Mouse (Mus musculus) thymus, postnatal 0 days (tissue): Measurements from ENCODE around the gene Gdap1l1. TPM values are rescaled to one million over a fixed set of nuclear protein-coding genes. Genes with fewer than 3 reads are reported as not detected.
"Not testable (repeated sequence)": the region's sequence is repeated elsewhere in the genome, so short reads cannot be mapped to it uniquely, and the experiment has no call there.

Experiments used
- DNase-seq: peaks from one replicate; pipeline ENCODE4 v3.0.0-alpha.2; 2015; ENCODE audit warnings: low spot score
- polyA plus RNA-seq: library from polyadenylated mRNA; unstranded; fragments of >200 nt; fragmentation: Nextera tagmentation; extraction: Ambion mirVana; gene quantifications from 2 replicates; pipeline ENCODE4 v1.2.1, GENCODE M21; 2015

Gdap1l1 gene
- polyA plus RNA-seq, result 0.41 and 0.44 TPM in 2 replicates

DNA sequence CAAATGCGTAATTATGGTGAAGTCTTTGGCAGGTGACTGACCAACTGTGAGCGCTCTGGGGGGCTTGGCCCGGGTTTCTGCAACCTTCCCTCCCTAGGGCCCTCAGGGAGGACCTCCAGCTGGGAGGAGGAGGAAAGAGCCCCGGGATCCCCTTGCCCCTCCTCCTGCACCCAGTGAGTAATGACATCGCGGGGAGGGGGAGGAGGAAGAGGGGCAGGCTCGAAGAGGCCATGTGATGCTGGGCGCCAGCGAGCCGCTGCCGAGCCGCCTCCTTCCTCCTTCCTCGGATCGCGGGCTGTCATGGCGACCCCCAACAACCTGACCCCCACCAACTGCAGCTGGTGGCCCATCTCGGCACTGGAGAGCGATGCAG lies at the start of gene Gdap1l1:
Gdap1l1 (plus strand) TSS at position 231 of the 373 bp plus-strand sequence.
- no peak for DNase-seq

DNA sequence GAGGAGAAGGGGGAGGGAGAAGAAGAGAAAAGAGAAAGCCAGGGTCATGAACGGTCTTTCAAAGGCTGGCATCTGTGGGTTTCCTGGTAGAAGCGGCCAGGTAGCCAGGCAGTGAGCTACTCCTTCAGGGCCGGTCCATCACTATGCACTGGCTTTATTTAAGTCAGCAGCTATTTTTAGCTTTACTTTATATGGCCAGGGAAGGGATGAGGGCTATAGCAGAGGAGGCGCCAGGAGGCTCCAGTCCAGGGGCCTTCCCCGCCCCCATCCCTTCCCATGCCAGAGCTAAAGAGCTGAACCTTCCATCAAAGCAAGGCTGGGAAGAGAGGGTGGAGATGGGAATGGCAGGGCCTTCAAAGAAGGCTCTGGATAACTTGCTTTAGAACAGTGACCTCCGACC lies 45.8 kb upstream of the Gdap1l1 start:
- no peak for DNase-seq

DNA sequence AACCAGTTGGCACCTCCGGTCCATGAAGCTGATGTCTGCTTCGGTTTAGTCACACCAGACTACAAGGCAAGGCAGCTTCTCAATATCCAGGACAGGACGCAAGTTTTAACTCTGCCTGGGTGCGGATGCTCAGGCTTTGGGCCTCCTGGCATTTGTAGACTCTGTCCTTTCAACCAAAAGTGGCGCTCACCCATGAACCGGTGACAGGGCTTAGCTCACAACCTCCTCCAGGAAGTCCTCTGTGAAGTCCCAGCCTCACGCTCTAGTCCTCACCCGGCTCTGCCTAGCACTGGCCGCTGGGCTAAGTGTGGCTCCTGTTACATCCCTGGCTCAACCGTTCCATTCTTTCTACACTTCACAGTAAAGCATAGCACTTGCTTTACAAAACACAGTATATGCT lies 45.0 kb upstream of the Gdap1l1 start:
- no peak for DNase-seq

DNA sequence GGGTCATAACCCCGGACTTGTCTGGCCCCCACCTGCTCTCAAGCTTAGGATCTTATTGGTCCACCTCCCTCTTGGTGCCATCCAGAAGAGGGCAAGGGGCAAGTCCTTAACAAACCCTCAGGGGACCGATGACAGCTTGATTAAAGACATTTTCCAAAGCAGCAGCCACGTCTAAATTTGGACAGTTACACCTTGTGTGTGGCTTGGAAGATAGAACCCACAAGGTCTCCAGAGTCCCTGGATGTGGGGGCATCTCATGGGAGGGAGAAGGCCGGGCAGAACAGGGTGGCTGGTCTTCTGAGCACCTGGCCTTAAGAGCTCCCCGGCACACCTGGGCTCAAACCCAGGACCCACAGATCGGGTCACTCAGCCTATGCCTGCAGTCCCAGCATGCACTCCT lies 44.3 kb upstream of the Gdap1l1 start:
- DNase-seq, result no peak

DNA sequence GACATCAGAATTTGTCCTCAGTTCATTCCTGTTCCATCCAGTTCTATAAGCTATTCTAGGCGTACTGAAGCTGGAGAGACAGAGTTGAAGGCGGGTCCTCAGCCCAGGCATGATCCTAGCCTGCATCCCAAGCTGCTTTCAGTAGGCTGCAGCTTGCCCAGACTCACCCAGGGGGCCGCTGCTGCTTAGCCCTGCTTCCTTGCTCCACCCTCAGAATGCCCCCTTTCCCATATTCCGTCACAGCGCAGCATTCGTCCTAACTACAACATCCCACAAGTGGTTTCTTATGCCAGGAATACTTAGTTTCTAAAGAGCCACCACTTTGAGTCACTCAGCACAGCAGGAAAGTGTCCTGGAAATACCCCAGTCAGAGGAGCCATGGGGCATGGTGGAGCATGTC lies 43.3 kb upstream of the Gdap1l1 start:
- no peak for DNase-seq

DNA sequence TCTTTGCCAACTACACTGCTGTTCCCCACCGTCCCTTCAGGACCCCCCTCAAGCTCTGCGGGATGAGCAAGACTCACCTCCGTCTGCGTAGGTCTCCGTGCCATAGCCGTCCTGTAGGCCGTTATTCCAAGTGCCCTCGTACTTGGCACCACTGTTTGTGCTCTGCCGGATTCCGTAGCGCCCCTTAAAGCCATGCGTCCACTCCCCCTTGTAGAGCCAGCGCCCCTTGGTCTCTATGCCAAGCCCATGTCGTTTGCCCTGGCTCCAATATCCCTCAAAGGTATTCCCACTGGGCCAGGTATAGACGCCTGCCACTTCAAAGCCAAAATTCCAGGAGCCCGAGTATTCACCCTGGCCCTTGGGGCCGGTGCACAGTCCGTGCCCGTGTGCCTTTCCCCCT lies 41.2 kb upstream of the Gdap1l1 start:
- DNase-seq, result no peak

DNA sequence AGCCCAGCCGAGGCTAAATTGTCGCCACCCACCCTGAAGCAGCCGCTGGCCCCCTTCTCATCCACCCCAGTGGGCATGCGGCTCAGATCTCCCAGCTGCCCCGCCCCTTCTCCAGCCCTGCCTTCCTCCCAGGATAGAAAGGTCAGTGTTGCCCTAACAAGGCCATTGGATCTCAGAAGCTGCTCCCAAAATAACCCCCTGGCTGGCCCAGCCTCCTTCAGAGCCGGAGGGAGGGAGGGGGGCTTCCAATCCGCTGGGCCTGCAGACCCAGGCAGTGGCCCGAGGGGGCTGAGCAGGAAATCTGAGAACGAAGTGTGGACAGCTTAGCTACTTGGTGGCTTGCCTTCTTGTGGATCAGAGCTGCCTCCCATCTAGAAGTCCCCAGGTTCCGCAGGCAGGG lies 40.4 kb upstream of the Gdap1l1 start, which contains the start of gene Jph2:
Jph2 (minus strand) TSS at position 89 of the 400 bp plus-strand sequence.
- no peak for DNase-seq

DNA sequence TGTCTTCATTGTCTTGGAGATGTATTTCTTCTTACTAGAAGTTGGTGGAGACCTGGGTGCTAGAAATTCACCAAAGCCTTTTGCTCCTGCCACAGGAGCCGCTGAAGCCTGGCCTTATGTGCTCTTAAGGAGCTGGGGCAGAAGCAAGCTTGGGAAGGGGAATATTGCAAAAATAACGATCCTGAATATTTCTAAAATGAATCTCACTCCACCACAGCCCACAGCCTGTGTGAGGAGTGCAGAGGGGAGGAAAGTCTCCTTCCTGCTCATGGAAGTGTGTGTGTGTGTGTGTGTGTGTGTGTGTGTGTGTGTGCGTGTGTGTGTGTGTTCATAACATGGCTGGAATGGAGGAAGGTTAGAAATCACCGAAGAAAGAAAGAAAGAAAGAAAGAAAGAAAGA lies 39.5 kb upstream of the Gdap1l1 start:
- DNase-seq, result no peak

DNA sequence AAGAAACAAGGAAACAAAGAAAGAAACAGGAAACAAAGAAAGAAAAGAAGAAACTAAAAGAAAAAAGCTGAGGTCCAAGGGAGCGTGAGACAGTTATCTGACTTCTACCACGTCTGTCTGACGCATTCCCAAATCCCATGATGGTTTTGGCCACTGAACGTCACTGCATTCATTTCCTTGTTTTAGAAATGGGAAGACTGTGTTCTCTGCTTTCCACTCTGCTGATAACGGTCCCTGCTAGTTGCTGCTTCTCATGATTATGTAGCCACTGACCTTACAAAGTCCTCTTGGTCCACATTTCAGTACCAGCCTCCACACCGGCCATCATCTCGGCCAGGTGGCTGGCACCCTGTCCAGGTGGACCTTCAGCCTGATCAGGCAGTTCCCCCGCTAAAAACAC lies 39.1 kb upstream of the Gdap1l1 start:
- DNase-seq, result no peak

DNA sequence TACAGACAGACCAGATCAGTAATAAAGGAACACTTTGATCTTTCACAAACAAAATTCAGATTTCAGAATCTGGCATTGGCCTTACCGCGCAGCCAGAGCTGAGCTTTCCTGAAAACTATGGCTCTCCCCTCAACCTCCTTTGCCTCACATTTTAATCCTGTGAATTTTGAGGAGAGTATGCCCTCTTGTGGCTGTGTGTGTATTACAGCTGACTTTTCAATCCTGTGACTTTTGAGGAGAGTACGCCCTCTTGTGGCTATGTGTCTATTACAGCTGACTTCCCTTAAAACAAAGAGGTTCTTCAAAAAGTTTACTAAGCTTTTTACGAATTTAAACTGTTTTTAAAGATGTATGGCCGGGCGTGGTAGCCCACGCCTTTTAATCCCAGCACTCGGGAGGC lies 37.1 kb upstream of the Gdap1l1 start:
- peak; percentile 88 for DNase-seq

DNA sequence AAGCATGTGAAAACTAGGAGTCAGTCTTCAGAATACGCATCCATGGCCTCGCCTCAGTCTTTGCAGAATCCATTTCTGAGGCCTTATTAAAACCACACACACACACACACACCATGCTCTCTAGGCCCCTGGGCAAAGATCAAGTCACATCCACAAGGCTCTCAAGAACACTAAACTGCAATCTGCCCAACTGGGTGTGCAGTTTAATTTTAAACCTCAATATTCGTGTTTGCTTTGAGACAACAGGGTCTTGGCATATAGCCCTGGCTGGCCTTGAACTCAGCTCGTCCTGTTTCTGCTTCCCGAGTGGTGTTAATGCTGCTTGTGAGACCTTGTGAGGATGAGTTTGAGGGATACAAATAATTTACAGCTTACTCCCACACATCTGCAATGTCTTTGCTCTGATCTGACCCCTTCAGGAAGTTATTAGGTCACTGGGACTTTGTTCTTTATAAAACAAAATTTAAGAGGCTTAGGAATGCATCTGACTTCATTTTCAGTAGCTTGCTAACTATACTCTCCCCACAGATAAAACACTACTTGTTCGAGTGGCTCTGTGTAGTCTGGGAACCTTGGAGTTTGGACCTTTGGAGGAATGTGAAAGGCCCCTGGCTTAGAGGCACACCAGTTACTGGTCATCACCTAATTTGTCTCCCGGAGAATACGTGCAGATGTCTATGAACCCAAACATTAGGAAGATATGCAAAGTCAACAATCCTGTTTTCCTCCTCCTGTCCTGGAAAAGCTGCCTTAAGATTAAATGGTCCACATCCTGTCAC lies 34.0 kb upstream of the Gdap1l1 start:
- DNase-seq, result no peak

DNA sequence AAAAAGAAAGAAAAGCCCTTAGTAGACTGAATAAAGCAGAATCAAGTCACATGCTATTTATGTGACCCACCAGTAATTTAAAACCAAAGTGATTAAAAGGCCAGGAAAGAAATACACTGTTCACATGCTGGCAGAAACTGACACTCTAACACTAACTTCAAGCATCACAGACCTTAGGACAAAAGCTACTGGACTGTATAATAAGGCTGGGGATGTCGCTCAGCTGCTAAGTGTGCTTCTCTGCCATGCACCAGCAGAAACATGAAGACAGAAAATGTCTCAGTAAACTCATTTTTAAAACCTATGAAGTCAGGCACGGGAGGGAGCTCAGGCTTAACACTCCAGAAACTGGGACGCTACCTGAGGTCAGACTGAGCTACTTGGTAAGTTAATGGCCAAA lies 28.1 kb upstream of the Gdap1l1 start:
- DNase-seq, result no peak

DNA sequence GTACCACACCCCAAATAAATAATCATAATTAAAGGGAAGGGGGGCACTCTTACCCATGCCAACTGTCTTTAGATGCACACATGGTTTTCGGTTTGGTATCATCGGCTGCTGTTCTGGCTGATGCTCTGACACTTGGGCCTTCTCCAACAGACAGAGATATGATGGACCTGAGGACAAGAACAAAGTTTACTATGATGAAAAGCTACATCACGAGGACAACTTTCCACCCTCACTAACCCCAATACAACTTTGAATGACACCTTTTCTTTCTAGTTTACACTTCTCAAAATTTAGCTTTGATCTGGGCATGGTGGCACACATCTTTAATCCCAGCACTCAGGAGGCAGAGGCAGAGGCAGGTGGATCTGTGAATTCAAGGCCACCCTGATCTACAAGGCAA lies 26.9 kb upstream of the Gdap1l1 start:
- not testable (repeated sequence) for DNase-seq

DNA sequence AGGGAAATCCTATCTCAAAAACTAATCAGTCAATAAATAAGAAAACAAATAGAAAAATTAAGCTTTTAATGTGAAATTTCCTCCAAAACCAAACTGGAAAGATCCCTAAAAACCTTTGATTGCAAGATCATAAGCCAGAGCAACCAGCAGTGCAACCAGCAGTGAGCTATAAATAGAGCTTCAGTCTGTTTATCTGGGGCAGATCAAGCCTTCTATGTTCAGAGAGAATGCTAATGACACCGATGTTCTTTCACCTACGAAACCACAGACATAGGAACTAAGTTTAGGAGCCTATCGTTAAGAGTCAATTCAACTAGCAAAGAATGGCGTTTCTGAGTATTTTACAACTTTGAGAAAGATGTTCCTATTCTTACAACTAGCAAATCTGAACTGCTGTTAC lies 26.4 kb upstream of the Gdap1l1 start:
- peak; percentile 49 for DNase-seq

DNA sequence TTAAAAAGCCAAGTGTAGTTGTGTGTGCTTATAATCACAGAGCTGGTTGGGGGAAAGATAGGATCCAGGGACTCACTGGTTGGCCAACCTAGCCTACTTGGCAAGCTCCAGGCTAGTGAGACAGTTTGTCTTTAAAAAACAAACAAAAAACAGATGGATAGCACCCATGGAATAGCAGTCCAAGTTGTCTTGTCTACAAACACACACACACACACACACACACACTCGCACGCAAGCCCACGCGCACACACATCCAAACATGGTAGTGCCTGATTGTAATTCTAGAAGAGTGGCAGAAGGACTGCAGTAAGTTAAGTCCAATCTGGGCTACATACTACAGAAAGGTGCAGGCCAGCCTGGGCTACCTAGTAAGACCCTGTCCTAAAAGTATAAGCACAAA lies 25.9 kb upstream of the Gdap1l1 start:
- DNase-seq, result no peak

DNA sequence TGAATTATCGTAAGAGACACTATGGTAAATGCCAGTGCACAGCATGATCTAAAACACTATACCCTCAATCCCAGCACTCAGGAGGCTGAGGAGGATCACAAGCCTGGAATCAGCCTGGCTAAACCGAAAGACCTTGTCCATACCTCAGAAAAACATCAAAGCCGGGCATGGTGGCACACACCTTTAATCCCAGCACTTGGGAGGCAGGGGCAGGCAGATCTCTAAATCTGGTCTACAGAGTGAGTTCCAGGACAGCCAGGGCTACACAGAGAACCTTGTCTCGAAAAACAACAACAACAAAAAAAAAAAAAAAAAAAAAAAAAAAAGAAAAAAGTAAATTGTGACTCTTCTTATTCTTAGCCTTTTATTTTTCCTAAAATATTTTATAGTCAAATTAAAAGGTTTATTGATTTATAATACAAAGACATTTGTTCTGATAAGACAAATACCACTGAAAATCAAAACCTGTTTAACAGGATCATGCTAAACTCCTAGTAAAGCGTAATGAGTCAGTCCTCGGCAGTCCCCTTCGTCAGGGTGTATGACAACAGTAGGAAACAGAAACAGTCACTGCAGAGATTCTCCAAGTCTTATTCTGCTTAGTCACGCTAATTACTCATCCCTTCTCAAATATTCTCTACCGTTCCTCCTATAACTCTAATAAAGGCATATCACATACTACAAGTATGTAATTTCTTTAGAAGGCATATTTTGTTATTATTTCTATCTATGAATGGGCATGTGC lies 25.3 kb upstream of the Gdap1l1 start:
- no peak for DNase-seq

DNA sequence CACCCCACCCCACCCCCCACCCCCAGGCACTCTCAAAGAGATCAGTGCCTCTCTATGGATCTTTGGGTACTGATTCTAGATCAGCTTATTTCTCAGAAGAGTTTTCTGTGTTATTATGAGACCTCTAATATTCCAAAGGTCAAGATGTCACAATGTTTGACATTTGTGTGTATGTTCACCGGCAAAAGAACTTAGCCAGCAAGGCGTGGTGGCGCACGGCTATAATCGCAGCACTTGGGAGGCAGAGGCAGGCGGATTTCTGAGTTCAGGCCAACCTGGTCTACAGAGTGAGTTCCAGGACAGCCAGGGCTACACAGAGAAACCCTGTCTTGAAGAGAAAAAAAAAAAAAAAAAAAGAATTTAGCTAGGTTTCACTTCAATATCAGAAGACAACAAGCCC lies 21.2 kb upstream of the Gdap1l1 start:
- DNase-seq, result no peak

DNA sequence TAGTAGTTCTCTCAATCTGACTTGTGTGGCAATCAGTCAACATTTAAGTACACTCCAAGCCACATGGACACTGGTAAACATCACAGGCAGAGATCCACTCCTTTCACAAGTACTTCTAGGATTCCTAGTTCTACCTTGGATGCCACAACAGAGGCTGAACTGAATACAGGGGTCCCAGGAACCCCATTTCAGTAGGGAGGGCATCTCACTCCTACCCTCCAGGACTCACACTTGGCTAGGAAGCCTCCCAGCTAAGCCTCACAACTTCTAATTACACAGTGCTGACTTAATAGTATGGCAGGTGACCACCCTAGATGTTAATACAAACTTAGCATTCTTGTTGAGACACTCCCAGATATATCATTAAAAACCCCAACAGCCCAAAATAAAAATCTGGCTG lies 20.4 kb upstream of the Gdap1l1 start:
- no peak for DNase-seq

DNA sequence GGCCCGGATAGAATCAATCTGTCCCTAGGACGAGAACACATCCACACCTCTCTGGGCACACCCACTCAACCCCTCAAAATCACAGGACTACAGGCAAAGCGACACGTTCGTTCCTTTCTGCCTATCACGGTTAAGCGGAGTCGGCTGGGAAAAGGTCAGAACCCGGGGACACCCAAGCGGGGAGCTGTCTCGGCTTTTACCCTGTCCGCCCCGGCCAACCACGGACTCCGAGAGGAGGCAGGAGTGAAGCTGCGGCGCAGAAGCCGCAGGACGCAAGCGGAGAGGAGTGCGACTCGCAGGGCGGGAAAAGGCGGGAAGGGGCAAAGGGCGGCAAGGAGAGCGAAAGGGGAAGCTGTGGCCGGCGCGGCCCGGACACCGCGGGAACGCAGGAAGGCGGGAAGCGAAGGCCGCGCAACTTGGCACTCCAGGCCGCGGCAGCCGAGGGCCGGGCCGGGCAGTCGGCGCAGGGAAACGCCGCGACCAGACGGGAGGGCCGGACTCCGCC lies 19.4 kb upstream of the Gdap1l1 start:
- DNase-seq, result peak; percentile 30

DNA sequence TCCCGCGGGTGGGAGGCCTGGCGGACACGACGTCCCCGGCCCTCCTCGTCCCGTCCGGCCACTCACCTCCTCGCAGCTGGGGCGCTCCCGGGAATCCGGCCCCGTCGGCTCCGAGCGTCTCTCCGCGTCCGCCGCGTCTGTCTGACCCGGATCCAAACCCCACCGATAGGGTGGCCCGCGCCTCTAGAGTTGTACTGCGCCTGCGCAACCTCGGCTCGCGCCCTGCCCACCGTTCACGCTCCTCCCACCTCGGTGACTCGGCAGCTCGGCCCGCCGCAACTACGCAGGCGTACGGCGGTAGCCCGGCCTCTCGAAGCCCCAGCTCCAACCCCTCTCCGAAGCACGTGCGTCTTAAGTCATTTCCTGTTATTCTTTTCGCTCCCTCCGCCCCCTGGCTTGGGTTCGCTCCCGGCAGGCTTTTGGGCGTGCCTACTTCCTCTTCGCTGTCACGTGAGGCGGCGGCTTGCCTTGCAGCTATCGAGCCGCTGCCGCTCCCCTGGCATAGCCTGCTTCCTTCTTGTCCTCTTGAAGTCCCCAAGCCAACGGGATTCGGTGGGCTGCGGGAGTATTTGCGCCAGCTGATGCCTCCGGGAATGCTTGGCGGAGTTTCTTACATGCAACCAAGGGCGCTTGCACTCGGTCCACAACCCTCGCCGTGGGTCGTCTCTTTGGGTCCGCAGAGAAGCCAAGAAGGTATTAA lies 18.8 kb upstream of the Gdap1l1 start:
- peak; percentile 99 for DNase-seq

DNA sequence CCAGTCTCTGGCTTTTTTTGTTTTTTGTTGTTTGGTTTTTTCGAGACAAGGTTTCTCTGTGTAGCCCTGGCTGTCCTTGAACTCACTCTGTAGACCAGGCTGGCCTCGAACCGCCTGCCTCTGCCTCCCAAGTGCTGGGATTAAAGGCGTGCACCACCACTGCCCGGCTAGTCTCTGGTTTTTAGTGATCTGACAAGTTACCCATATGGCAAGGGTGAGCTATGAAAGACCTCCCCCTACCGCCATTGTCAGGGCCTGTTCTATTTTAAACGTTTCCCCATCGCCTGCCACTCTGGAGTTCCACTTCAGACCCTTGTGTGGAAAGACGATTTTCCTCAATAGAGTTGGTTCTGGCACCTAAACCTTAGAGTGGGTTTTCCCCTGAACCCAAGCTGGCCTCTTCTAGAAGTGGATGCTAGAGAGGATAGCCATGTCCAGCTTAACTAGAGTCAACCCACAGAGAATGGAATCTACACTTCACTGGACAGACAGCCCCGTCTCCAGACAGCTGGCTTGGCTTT lies 17.9 kb upstream of the Gdap1l1 start:
- no peak for DNase-seq
